Mouse (Mus musculus) CH12.LX (cell line): Measurements from ENCODE around the gene Tnfsf13. TPM values are rescaled to one million over a fixed set of nuclear protein-coding genes. Genes with fewer than 3 reads are reported as not detected.

Source experiments
- DNase-seq: peaks from one replicate; pipeline ENCODE4 v3.0.0-alpha.2; 2013; ENCODE audit errors: extremely low read depth
- H3K27ac ChIP-seq: 2 replicates; pipeline ENCODE4 v1.5.1; 2012; ENCODE audit warnings: low read depth, mild to moderate bottlenecking, control low read depth, moderate library complexity; ENCODE audit not compliant: insufficient read depth
- H3K27me3 ChIP-seq: replicated peaks from 2 replicates; pipeline ENCODE3; 2012; ENCODE audit warnings: inconsistent platforms
- H3K36me3 ChIP-seq, 2 experiments: replicated peaks in 1 of 2; 2 replicates each; pipeline versions ENCODE3 to v1.6.1; 2012; ENCODE audit warnings: inconsistent platforms in 1 of 2, low read length in 1 of 2, mild to moderate bottlenecking in 1 of 2, mixed read lengths in 1 of 2, moderate library complexity in 1 of 2; ENCODE audit not compliant: control insufficient read depth in 1 of 2, insufficient read depth in 1 of 2
- H3K4me1 ChIP-seq, 2 experiments: 2 replicates each; pipeline ENCODE4 v1.6.1; 2012; ENCODE audit warnings: inconsistent platforms in 1 of 2, moderate library complexity in 1 of 2; ENCODE audit not compliant: insufficient read depth in 2 of 2, control insufficient read depth in 1 of 2
- H3K4me2 ChIP-seq: 2 replicates; pipeline ENCODE4 v1.6.1; 2012; ENCODE audit warnings: low read depth, mild to moderate bottlenecking, control low read depth; ENCODE audit not compliant: poor library complexity, insufficient read depth, severe bottlenecking
- H3K4me3 ChIP-seq, 3 experiments: fragments of 150-350 bp in 1 of 3; sonication (generic) in 1 of 3; replicated peaks in 1 of 3; 2 replicates each; pipeline versions ENCODE3 to v1.5.1; 2011 to 2012; ENCODE audit warnings: low read depth in 2 of 3, low read length in 2 of 3, mild to moderate bottlenecking in 2 of 3, moderate library complexity in 2 of 3, control low read depth in 1 of 3, improper control_type of control experiment in 1 of 3, inconsistent platforms in 1 of 3, mixed read lengths in 1 of 3; ENCODE audit not compliant: poor library complexity in 1 of 3
- H3K79me2 ChIP-seq: replicated peaks from 2 replicates; pipeline ENCODE4 v1.6.1; 2012; ENCODE audit warnings: mild to moderate bottlenecking, moderate library complexity; ENCODE audit not compliant: control insufficient read depth, poor library complexity, insufficient read depth, severe bottlenecking; ENCODE audit errors: extremely low read depth
- H3K9ac ChIP-seq: 2 replicates; pipeline ENCODE4 v1.6.1; 2012; ENCODE audit warnings: low read depth, mild to moderate bottlenecking, control low read depth, moderate library complexity; ENCODE audit not compliant: insufficient read depth
- H3K9me3 ChIP-seq: replicated peaks from 2 replicates; pipeline ENCODE3; 2012; ENCODE audit warnings: low read length, inconsistent platforms, mixed read lengths
- CHD1 ChIP-seq: IDR thresholded peaks from 2 replicates; pipeline ENCODE4 v1.6.1; 2012; ENCODE audit warnings: low read depth, low read length, improper control_type of control experiment, inconsistent platforms
- E2F4 ChIP-seq: IDR thresholded peaks from 2 replicates; pipeline ENCODE4 v1.6.1; 2011; ENCODE audit warnings: low read depth, low read length, improper control_type of control experiment; ENCODE audit not compliant: insufficient replicate concordance
- GABPA ChIP-seq: IDR thresholded peaks from 2 replicates; pipeline ENCODE4 v1.6.1; 2012; ENCODE audit warnings: low read depth, low read length, improper control_type of control experiment, inconsistent platforms; ENCODE audit not compliant: insufficient replicate concordance
- IRF4 ChIP-seq: IDR thresholded peaks from 2 replicates; pipeline ENCODE4 v1.6.1; 2014; ENCODE audit warnings: low read depth, mild to moderate bottlenecking, inconsistent platforms, low read length, improper control_type of control experiment
- JUN ChIP-seq: IDR thresholded peaks from 2 replicates; pipeline ENCODE4 v1.6.1; 2011; ENCODE audit warnings: low read depth, mild to moderate bottlenecking, low read length, improper control_type of control experiment, moderate library complexity; ENCODE audit not compliant: insufficient read depth
- KAT2A ChIP-seq: IDR thresholded peaks from 2 replicates; pipeline ENCODE4 v1.6.1; 2012; ENCODE audit warnings: low read length, improper control_type of control experiment, inconsistent platforms; ENCODE audit not compliant: insufficient replicate concordance
- MAFK ChIP-seq: IDR thresholded peaks from 2 replicates; pipeline ENCODE4 v1.6.1; 2011; ENCODE audit warnings: low read length, improper control_type of control experiment; ENCODE audit not compliant: insufficient replicate concordance
- MAX ChIP-seq: IDR thresholded peaks from 2 replicates; pipeline ENCODE4 v1.6.1; 2011; ENCODE audit warnings: low read length, improper control_type of control experiment
- MAZ ChIP-seq: IDR thresholded peaks from 2 replicates; pipeline ENCODE4 v1.6.1; 2012; ENCODE audit warnings: low read depth, mild to moderate bottlenecking, inconsistent platforms, low read length, improper control_type of control experiment, moderate library complexity
- MYC ChIP-seq: IDR thresholded peaks from 2 replicates; pipeline ENCODE4 v1.6.1; 2011; ENCODE audit warnings: low read depth, mild to moderate bottlenecking, improper control_type of control experiment, low read length
- NELFE ChIP-seq: IDR thresholded peaks from 2 replicates; pipeline ENCODE4 v1.6.1; 2011; ENCODE audit warnings: low read depth, low read length, improper control_type of control experiment
- PAX5 ChIP-seq: IDR thresholded peaks from 2 replicates; pipeline ENCODE4 v1.6.1; 2012; ENCODE audit warnings: low read length, inconsistent platforms, mixed read lengths
- POLR2A ChIP-seq: IDR thresholded peaks from 2 replicates; pipeline ENCODE4 v1.6.1; 2011; ENCODE audit warnings: low read depth, mild to moderate bottlenecking, improper control_type of control experiment, low read length
- RAD21 ChIP-seq: IDR thresholded peaks from 2 replicates; pipeline ENCODE4 v1.6.1; 2011; ENCODE audit warnings: low read depth, mild to moderate bottlenecking, low read length, improper control_type of control experiment, moderate library complexity
- RCOR1 ChIP-seq: conservative IDR thresholded peaks from 2 replicates; pipeline ENCODE4 v1.6.1; 2012; ENCODE audit warnings: low read depth, mild to moderate bottlenecking, inconsistent platforms, low read length, improper control_type of control experiment
- SMC3 ChIP-seq: IDR thresholded peaks from 2 replicates; pipeline ENCODE4 v1.6.1; 2011; ENCODE audit warnings: low read depth, low read length, improper control_type of control experiment
- TCF12 ChIP-seq: IDR thresholded peaks from 2 replicates; pipeline ENCODE4 v1.6.1; 2014; ENCODE audit warnings: low read depth, mild to moderate bottlenecking, inconsistent platforms, low read length, improper control_type of control experiment
- UBTF ChIP-seq: IDR thresholded peaks from 2 replicates; pipeline ENCODE4 v1.6.1; 2012; ENCODE audit warnings: low read depth, mild to moderate bottlenecking, inconsistent platforms, low read length, improper control_type of control experiment, moderate library complexity
- USF1 ChIP-seq: IDR thresholded peaks from 2 replicates; pipeline ENCODE4 v1.6.1; 2014; ENCODE audit warnings: low read depth, mild to moderate bottlenecking, inconsistent platforms, low read length, improper control_type of control experiment
- ZC3H11A ChIP-seq: IDR thresholded peaks from 2 replicates; pipeline ENCODE4 v1.6.1; 2012; ENCODE audit warnings: low read depth, mild to moderate bottlenecking, inconsistent platforms, low read length, improper control_type of control experiment
- ZMIZ1 ChIP-seq: IDR thresholded peaks from 2 replicates; pipeline ENCODE4 v1.6.1; 2012; ENCODE audit warnings: low read depth, mild to moderate bottlenecking, inconsistent platforms, low read length, improper control_type of control experiment
- dilution Hi-C: fragments of 300-500 bp; cut with MboI; formaldehyde crosslinking; loops from 2 replicates; pipeline ENCODE4 v1.14.3; 2020; ENCODE audit warnings: low sequenced_read_pairs; ENCODE audit not compliant: extremely low pct_unique_long_range_greater_than_20kb, extremely low pct_ligation_motif_present
- in situ Hi-C: fragments of 300-500 bp; cut with MboI; formaldehyde crosslinking; loops from 3 replicates; pipeline ENCODE4 v1.14.3; 2019; ENCODE audit warnings: low sequenced_read_pairs, low pct_ligation_motif_present, low pct_unique_long_range_greater_than_20kb, mixed read lengths
- polyA plus RNA-seq: library from polyadenylated mRNA; unstranded; fragments of >175 nt; gene quantifications from 2 replicates; pipeline ENCODE4 v1.2.1, GENCODE M21; 2012; ENCODE audit warnings: low read depth; ENCODE audit not compliant: insufficient read length
- total RNA-seq, 2 experiments: library from RNA; depleted of rRNA; stranded (reverse); fragments of 300-350 nt in 1 of 2; fragments of >200 nt in 1 of 2; gene quantifications; 2 replicates each; pipeline ENCODE4 v1.2.3; 2012 to 2014

The Tnfsf13 gene
- total and polyA plus RNA-seq, 3 experiments: 0.21 to 0.63 (median 0.35) TPM

- Histone ChIP-seq H3K4me2 (no peak overlapping the region), H3K79me2 (no peaks in the 10 kb centered on the region), H3K36me3 (no peaks in the 10 kb centered on the region), H3K9me3 (no peaks in the 10 kb centered on the region), H3K4me1 (peaks cover 4 to 16% of the 10 kb centered on the region in 2 experiments), H3K27ac (no peak overlapping the region), H3K9ac (no peak overlapping the region), H3K27me3 (no peaks in the 10 kb centered on the region), H3K4me3 (no peak overlapping the region)
- in situ Hi-C loops (loop anchor here (10.0 kb wide), 1 partner anchor 55 kb away; no protein-coding TSS in a partner anchor), dilution Hi-C loops (no loop called here)
- TF ChIP-seq ZMIZ1: no peak
- no peak for TF ChIP-seq RCOR1
- TF ChIP-seq JUN: no peak
- TF ChIP-seq MAFK: no peak
- no peak for TF ChIP-seq POLR2A
- no peak for TF ChIP-seq KAT2A
- no peak for TF ChIP-seq GABPA
- TF ChIP-seq USF1: no peak
- TF ChIP-seq TCF12: no peak
- TF ChIP-seq, all 38 proteins: peak for 0
- DNase-seq: no peak
These were observed 4.3 kb upstream of the Tnfsf13 start for GRCm38 (mm10) chr11:69689891-69690290.

- in situ Hi-C loops: loop anchor here (10.0 kb wide), 1 partner anchor 58 kb away; no protein-coding TSS in a partner anchor
- Histone ChIP-seq H3K27me3 (no peaks in the 10 kb centered on the region), H3K36me3 (no peaks in the 10 kb centered on the region), H3K27ac (no peak overlapping the region), H3K4me3 (no peak overlapping the region), H3K9me3 (no peaks in the 10 kb centered on the region), H3K4me1 (peaks cover 4 to 29% of the 10 kb centered on the region in 2 experiments), H3K4me2 (no peak overlapping the region), H3K79me2 (no peaks in the 10 kb centered on the region), H3K9ac (no peak overlapping the region)
- dilution Hi-C loops: no loop called here
- TF ChIP-seq MYC (no peak), MAZ (no peak), NELFE (no peak), CHD1 (no peak), E2F4 (no peak), RCOR1 (no peak), UBTF (no peak), SMC3 (no peak), POLR2A (no peak), MAX (no peak), IRF4 (no peak), GABPA (no peak), ZC3H11A (no peak), PAX5 (no peak), TCF12 (no peak), RAD21 (no peak)
- no peak for DNase-seq
These were observed 1.5 kb upstream of the Tnfsf13 start for GRCm38 (mm10) chr11:69687061-69687460.
